ENCODE assay signal across 9 mouse cellular contexts in genomic region chr10:60284248-60284647, GRCm38 (mm10). TPM values are rescaled to one million over a fixed set of nuclear protein-coding genes. Genes with fewer than 3 reads are reported as not detected.
DNase-seq lines count a peak whose midpoint lies in the region; ATAC-seq and TF ChIP-seq lines count a peak whose summit lies in the region.
"Had no signal": no experiment of that assay in that cellular context is flagged by ENCODE, and none has a peak within 500 bp of the region (broad histone marks: within the 10 kb centered on the region; RNA-seq: fewer than 3 reads in every experiment).

No protein-coding gene starts in this region.

- DNase-seq in spleen, postnatal 36 days (ENCODE audit: low spot score in 2 of 2): peak; percentile 57 to 70
- no peak for DNase-seq in spleen, postnatal 10 days (ENCODE audit: low spot score in 2 of 2)
- DNase-seq in hindbrain, embryonic 11.5 days (ENCODE audit: low spot score): no peak
- DNase-seq in stomach, postnatal 0 days (ENCODE audit: low spot score): no peak
- DNase-seq in frontal cortex, postnatal 14 days (ENCODE audit: low spot score in 2 of 2): no peak
- DNase-seq in gastrocnemius, postnatal 14 days: no peak
- no peak for DNase-seq in left cerebral cortex, adult 8-10 months (ENCODE audit: low spot score in 2 of 2)
- DNase-seq: heart, postnatal 14 days had no signal

- ATAC-seq in hindbrain, embryonic 11.5 days (ENCODE audit: low FRiP score): no peak
- ATAC-seq in megakaryocyte, adult 5-6 weeks (ENCODE audit: poor library complexity, severe bottlenecking): peak; percentile 45
- no peak for ATAC-seq in stomach, postnatal 0 days (ENCODE audit: low FRiP score, low TSS enrichment)

- no peak for TF ChIP-seq CTCF in stomach, postnatal 0 days (IDR thresholded peaks at IDR 0.05; ENCODE audit: low read depth)

- H3K4me2 ChIP-seq in hindbrain, embryonic 11.5 days (replicated peaks; ENCODE audit: low read depth, low read length): no peak overlapping the region
- 0 out of 2 replicates have a peak overlapping the region, but pooled peaks have one; percentile 3 for H3K4me2 ChIP-seq in stomach, postnatal 0 days (replicated peaks; ENCODE audit: low read depth)

- peaks cover 26% of the 10 kb centered on the region for H3K4me1 ChIP-seq in hindbrain, embryonic 11.5 days (replicated peaks; ENCODE audit: control insufficient read depth, insufficient read depth, low read length)
- peaks cover 33% of the 10 kb centered on the region for H3K4me1 ChIP-seq in stomach, postnatal 0 days (replicated peaks; ENCODE audit: control insufficient read depth, insufficient read depth)

- H3K36me3 ChIP-seq in hindbrain, embryonic 11.5 days (ENCODE audit: control insufficient read depth, insufficient read depth, low read length): no peaks in the 10 kb centered on the region
- no peaks in the 10 kb centered on the region for H3K36me3 ChIP-seq in stomach, postnatal 0 days (ENCODE audit: control insufficient read depth, insufficient read depth, low read length)

- peak overlapping the region; percentile 77; the same call in 1 of the 2 replicates for H3K27ac ChIP-seq in hindbrain, embryonic 11.5 days (ENCODE audit: low read depth, low read length)
- H3K27ac ChIP-seq in stomach, postnatal 0 days (replicated peaks): peak overlapping the region; percentile 67; the same call in 1 of the 2 replicates

- H3K9me3 ChIP-seq in hindbrain, embryonic 11.5 days (ENCODE audit: control insufficient read depth, low read length): no peaks in the 10 kb centered on the region
- no peaks in the 10 kb centered on the region for H3K9me3 ChIP-seq in stomach, postnatal 0 days (ENCODE audit: control insufficient read depth, low read length)

- intact Hi-C loops in gastrocnemius, postnatal 14 days (cut with DNase I; ENCODE audit: low total_unique reads): no loop called here

- no peak for TF ChIP-seq EP300 in stomach, postnatal 0 days (optimal IDR thresholded peaks at IDR 0.05)

- no peaks in the 10 kb centered on the region for H3K27me3 ChIP-seq in hindbrain, embryonic 11.5 days (ENCODE audit: control insufficient read depth, insufficient read depth, low read length)
- no peaks in the 10 kb centered on the region for H3K27me3 ChIP-seq in stomach, postnatal 0 days (ENCODE audit: control insufficient read depth, insufficient read depth, low read length)

- WGBS in hindbrain, embryonic 11.5 days: 75% methylated on average over 6 of the region's 6 CpGs
- 77% methylated on average over 6 of the region's 6 CpGs for WGBS in stomach, postnatal 0 days

- no peak overlapping the region for H3K4me3 ChIP-seq in hindbrain, embryonic 11.5 days (ENCODE audit: low read depth, low read length)
- H3K4me3 ChIP-seq in stomach, postnatal 0 days (ENCODE audit: low read depth, low read length): no peak overlapping the region

- no peak overlapping the region for H3K9ac ChIP-seq in hindbrain, embryonic 11.5 days (ENCODE audit: low read depth, low read length)
- H3K9ac ChIP-seq in stomach, postnatal 0 days (ENCODE audit: low read length): no peak overlapping the region

RNA-seq across cellular contexts. Expression of gene Psap, which starts 6.8 kb away (rescaled TPM):
- 85.7 and 91.4 TPM in 2 replicates for polyA plus RNA-seq in hindbrain, embryonic 11.5 days (2014; fragmentation: Nextera tagmentation; extraction: Ambion mirVana)
- 2,144 and 2,167 TPM in 2 replicates for total RNA-seq in megakaryocyte, adult 5-6 weeks (2015)
- 2,372 and 2,545 TPM in 2 replicates for total RNA-seq in megakaryocyte, adult 5-6 weeks (2017)
- polyA plus RNA-seq in stomach, postnatal 0 days (2015; fragmentation: Nextera tagmentation; extraction: Ambion mirVana): 128 and 129 TPM in 2 replicates
- total RNA-seq in gastrocnemius, postnatal 14 days (2021): 100 to 1,000 TPM; 419 to 467 TPM
- total RNA-seq in left cerebral cortex, adult 8-10 months (2022): 1,000 to 10,000 TPM; 1,605 to 1,722 (median 1,654) TPM

Comparison
In these comparisons a context has a peak if more than half of its experiments do, and no peak if none do; other contexts are left out.
1. DNase-seq: peak in spleen, postnatal 36 days (2 of 2); none in spleen, postnatal 10 days (0 of 2), hindbrain, embryonic 11.5 days (single experiment), stomach, postnatal 0 days (single experiment), frontal cortex, postnatal 14 days (0 of 2), gastrocnemius, postnatal 14 days (single experiment) and left cerebral cortex, adult 8-10 months (0 of 2).